Mouse (Mus musculus): Measurements from ENCODE around the gene Hps4.

Hps4 gene

GRCm38 (mm10) chr5:112342463-112343204, at the start of gene Hps4, which contains the start of gene Srrd:
Gene Hps4 (plus strand): TSS chr5:112343083.
Gene Srrd (minus strand): TSS chr5:112343040.
- peak; percentile 73 for DNase-seq (ENCODE audit: low read depth)

- DNase-seq (ENCODE audit: low read depth): no peak
These were observed 49.1 kb upstream of the Hps4 start for GRCm38 (mm10) chr5:112293800-112294199.

GRCm38 (mm10) chr5:112294696-112295095, 48.2 kb upstream of the Hps4 start:
- DNase-seq (ENCODE audit: low read depth): no peak

GRCm38 (mm10) chr5:112295162-112295561, 47.7 kb upstream of the Hps4 start:
- peak; percentile 83 for DNase-seq (ENCODE audit: low read depth)

GRCm38 (mm10) chr5:112295564-112295963, 47.3 kb upstream of the Hps4 start:
- DNase-seq (ENCODE audit: low read depth): no peak

GRCm38 (mm10) chr5:112296404-112297181, 46.3 kb upstream of the Hps4 start:
- peak; percentile 52 for DNase-seq (ENCODE audit: low read depth)

GRCm38 (mm10) chr5:112297257-112297656, 45.6 kb upstream of the Hps4 start:
- DNase-seq (ENCODE audit: low read depth): peak; percentile 82

GRCm38 (mm10) chr5:112298226-112298988, 44.5 kb upstream of the Hps4 start:
- peak; percentile 95 for DNase-seq (ENCODE audit: low read depth)

GRCm38 (mm10) chr5:112299399-112299798, 43.5 kb upstream of the Hps4 start:
- DNase-seq (ENCODE audit: low read depth): no peak

GRCm38 (mm10) chr5:112300112-112300511, 42.8 kb upstream of the Hps4 start:
- no peak for DNase-seq (ENCODE audit: low read depth)

GRCm38 (mm10) chr5:112300721-112301308, 42.1 kb upstream of the Hps4 start:
- no peak for DNase-seq (ENCODE audit: low read depth)

- peak; percentile 85 for DNase-seq (ENCODE audit: low read depth)
These were observed 41.2 kb upstream of the Hps4 start for GRCm38 (mm10) chr5:112301694-112302093.

GRCm38 (mm10) chr5:112302310-112302709, 40.6 kb upstream of the Hps4 start:
- DNase-seq (ENCODE audit: low read depth): no peak

GRCm38 (mm10) chr5:112305842-112306241, 37.0 kb upstream of the Hps4 start:
- DNase-seq (ENCODE audit: low read depth): no peak

- no peak for DNase-seq (ENCODE audit: low read depth)
These were observed 29.5 kb upstream of the Hps4 start for GRCm38 (mm10) chr5:112313222-112313885.

GRCm38 (mm10) chr5:112316468-112316867, 26.4 kb upstream of the Hps4 start:
- DNase-seq (ENCODE audit: low read depth): no peak

GRCm38 (mm10) chr5:112317328-112317727, 25.6 kb upstream of the Hps4 start:
- DNase-seq (ENCODE audit: low read depth): no peak

GRCm38 (mm10) chr5:112319343-112319742, 23.5 kb upstream of the Hps4 start:
- DNase-seq (ENCODE audit: low read depth): peak; percentile 70

GRCm38 (mm10) chr5:112320379-112320778, 22.5 kb upstream of the Hps4 start:
- DNase-seq (ENCODE audit: low read depth): no peak

GRCm38 (mm10) chr5:112320936-112321335, 21.9 kb upstream of the Hps4 start:
- DNase-seq (ENCODE audit: low read depth): no peak

- DNase-seq (ENCODE audit: low read depth): no peak
These were observed 21.5 kb upstream of the Hps4 start for GRCm38 (mm10) chr5:112321376-112321775.

Measured in 416B (cell line).